Mouse (Mus musculus) olfactory bulb, adult 2 months (tissue): Measurements from ENCODE around the gene Utp6.

Source experiments
- CTCF ChIP-seq: fragments of 200-500 bp; IDR thresholded peaks from 2 replicates; pipeline ENCODE4 v1.5.1; 2012; ENCODE audit warnings: low read depth, mild to moderate bottlenecking, low read length, moderate library complexity; ENCODE audit not compliant: insufficient read depth
- POLR2A ChIP-seq: fragments of 200-500 bp; IDR thresholded peaks from 2 replicates; pipeline ENCODE4 v1.6.1; 2012; ENCODE audit warnings: mild to moderate bottlenecking, low read depth, low read length, moderate library complexity; ENCODE audit not compliant: insufficient read depth

DNA sequence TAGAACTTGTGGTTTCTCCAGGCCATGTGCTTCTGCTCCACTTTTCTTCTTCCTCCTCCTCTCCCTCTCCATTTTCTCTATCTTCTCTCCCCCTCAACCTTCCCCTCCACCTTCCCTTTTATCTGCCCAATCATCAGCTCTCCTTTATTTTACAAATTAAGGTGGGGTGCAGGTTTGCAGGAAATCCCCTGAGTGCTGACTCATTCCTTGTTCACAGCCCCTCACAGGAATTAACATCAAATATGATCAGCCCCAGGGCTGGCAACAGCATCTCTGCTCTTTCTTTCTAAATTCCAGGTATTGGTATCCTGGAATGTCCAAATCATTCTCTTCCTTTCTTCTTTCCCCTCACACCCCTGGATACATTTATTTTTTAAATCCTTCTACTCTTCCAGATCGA lies 14.0 kb upstream of the Utp6 start:
- TF ChIP-seq CTCF (no peak), POLR2A (no peak)
